Mouse (Mus musculus) liver, embryonic 14.5 days (tissue): ENCODE data around the gene Slc15a3.

Experiments
- CTCF ChIP-seq: IDR thresholded peaks from 2 replicates; pipeline ENCODE4 v1.5.1; 2016; ENCODE audit warnings: antibody characterized with exemption, low read depth, control low read depth
- EP300 ChIP-seq: IDR thresholded peaks from 2 replicates; pipeline ENCODE4 v1.6.1; 2016; ENCODE audit warnings: antibody characterized with exemption, low read depth

DNA sequence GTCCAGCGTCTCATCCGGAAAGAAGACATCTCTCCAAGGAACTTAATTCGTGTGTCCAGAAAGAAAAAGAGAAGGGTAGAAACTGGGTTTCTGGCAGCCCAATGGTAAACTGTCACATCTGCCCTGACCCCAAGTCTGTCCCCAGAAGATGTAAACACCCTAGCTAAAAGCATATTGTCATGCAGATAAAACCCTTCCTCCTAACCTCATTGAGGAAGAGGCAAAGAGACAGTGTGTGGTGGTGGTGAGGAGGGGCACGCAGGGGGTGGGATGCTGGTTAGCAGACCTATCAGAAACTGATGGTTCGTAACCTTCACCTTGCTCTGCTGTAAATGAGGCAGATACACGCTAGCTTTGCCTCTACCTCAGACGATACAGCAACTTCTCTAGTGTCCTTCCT, 18.2 kb upstream of the Slc15a3 start:
- TF ChIP-seq CTCF (no peak), EP300 (no peak)
